Mouse (Mus musculus): Measurements from ENCODE around the gene Fto.

The Fto gene

DNA sequence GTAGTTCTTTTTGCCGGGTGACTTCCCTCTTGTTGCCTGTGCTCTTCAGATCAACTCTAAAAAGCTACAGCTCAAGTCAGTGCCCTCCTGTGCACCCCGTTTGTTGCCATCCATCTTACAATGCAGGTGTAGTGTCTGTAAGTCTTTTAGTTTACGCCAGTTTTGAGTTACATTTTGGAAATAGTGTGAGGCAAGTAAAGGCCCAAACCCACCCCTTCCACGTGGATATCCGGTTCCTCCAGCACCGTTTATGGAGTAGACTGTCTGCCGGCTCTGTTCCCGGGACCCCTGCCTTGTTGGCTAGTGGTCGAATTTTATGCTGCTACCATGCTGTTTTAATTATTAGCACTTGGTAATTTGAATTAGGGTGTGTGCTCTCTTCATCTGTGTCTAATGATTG is 46.2 kb downstream of the Fto start:
- no peak for DNase-seq

DNA sequence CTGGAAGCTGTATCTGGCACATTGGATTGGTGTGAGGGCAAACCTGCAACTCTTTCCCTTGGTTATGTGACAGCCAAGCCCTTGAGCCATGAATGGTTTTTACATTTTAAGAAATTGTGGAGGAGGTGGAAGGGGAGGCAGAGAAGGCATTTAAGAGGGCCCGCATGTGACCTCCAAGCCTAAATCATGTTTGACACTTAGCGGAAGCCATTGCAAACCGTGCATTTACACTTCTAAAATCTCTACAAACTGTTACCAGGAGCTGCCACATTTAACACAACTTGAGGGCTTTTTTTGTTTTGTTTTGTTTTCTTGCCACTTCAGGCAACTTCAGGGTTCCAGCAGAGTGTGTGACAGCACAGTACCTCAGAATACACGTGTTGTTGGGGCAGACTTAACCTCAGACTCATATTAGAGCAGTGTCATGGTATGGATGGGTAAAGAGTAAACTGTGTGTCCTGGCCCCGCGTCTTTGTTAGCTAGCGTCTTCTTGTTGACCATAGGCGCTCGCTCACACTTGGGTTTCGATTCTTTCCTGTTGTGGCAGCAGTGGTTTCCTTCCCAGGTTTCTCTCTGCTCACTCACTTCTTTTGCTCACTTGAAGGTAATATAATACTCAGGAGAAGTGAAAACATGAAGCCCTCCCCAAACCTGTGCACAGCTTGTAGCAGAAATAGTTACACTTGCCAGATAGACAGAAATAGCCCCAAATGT is 47.5 kb downstream of the Fto start:
- DNase-seq: no peak

DNA sequence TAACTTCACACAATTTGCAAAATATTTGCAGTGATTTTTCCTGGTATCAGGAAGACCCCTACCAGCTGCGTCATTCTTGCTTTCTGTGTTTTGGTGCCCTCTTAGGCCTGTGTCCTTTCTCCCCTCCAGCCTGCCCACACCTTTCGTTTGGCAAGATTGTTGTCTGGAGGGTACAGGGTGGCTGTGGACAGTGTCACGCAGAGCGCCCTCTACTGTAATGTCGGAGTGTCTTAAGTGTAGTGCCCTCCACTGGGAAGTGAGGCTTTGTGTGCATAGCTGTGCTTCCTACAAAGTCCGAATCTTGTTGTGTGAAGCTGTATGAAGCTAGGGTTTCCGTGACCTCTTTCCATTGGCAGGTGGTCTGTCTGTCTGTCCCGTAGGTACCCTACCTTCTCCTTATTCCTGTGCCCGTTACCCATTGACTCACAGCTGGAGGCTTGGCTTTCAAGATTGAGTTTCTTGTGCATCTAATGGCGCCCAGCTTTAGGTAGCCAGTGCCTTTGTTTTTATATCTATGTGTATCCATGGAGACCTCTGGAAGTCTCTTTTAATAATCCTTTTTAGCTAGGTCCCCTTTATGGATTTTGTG is 50.0 kb downstream of the Fto start:
- no peak for DNase-seq

DNA sequence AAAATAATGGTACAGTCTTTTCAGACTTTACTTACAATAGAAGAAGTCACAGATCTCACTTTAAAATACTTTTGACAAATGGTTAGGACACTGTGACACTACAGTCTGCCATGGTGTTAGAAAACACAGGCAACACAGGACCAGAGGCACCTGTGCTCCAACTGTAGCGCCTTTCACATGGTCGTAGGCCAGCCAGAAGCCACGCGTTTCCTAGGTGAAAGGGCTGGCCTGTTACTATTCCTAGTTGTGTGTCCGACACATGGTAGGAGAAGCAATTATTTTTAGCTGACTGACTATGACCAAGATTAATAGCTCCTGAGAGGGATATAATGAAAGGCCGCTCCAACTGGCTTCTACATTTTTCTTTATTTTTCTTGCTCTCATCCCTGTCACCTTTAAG is 50.9 kb downstream of the Fto start:
- DNase-seq: no peak

DNA sequence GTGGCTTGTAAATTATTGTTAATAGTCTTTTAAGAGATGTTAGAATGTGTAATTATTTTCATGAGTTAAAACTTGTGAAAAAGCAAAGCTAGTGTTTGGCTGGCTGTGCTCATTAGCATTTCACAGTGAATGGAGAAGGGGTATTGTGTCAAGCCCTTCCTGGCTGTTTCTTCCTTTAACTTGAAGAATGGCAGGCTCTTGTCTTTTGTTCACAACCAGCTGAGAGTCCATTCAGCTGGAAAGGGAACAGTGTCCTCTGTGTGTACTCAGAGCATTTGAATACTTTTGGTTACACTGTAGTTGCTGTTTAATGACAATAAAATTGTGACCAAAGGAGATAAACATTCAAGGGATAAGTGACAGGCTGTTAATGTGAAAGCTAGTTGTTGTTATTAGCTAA is 52.5 kb downstream of the Fto start:
- DNase-seq: no peak

DNA sequence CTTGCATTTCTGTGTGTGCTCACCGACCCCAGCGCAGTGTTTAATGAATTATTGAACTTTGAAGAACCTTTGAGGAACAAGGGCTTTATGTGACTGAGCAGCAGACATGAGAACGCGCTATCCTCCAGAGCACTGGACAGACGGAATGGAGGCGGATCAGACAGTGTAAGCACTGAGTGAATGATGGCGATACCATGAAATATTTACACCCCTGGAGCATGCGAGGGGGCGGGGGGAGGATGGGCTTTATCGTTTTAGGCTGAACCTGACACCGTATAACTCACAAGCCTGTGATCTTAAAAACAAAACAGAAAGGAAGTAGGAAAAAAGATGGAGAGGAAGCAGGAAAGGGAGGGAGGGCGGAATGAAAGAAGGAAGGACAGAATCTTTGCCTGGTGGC is 57.6 kb downstream of the Fto start:
- no peak for DNase-seq

DNA sequence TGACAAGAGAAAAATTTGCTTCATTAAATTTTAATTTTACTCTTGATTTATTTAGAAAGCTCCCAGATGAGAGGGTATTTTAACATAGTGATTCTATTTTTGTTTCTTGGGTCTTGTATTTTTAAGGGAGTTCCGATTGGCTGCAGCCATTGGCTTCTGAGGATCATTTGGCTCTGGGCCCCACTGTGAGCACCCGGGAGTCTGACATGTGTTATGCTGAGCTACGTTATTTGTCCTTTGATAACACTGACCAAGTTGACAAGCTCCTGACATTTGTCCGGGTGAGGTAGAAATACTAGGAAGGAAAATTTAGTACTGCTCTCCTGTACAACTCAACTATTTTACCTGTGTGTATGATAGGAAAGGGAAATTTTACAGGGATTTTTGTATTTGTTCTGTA is 58.7 kb downstream of the Fto start:
- DNase-seq: no peak

DNA sequence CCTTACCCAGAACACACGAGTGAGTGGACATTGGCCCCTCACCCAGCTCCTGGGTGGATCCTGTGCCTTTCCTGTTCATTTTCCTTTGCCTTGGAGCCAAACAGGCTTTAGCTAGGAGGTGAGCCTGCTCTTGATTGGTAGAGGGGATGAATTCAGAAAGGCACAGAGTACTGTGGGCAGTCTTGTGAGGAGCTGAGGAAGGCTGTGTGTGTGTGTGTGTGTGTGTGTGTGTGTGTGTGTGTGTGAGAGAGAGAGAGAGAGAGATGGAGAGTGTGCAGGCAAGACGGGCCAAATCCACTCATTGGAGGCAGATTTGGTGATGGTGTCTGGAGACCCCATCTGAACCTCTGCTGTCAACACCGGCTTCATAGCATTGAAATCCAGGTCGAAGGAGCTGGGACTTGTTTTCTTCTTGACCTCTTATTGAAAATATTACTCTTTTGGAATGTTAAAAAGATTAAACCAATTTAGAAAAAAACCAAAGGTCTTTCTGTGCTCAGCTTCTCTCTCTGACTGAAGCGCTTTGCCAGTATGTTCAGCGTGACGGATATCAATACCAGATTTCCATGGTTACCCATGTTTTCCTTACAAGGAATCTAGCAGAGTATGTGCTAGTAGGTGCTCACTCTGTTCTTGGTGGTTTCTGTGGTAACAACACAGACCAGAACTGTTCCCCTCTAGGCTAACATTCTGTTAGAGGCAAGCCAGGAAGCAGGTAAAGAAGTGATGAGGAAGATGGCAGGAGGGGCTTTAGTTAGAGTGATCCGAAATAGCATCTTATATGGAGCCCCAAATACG is 59.7 kb downstream of the Fto start:
- no peak for DNase-seq

DNA sequence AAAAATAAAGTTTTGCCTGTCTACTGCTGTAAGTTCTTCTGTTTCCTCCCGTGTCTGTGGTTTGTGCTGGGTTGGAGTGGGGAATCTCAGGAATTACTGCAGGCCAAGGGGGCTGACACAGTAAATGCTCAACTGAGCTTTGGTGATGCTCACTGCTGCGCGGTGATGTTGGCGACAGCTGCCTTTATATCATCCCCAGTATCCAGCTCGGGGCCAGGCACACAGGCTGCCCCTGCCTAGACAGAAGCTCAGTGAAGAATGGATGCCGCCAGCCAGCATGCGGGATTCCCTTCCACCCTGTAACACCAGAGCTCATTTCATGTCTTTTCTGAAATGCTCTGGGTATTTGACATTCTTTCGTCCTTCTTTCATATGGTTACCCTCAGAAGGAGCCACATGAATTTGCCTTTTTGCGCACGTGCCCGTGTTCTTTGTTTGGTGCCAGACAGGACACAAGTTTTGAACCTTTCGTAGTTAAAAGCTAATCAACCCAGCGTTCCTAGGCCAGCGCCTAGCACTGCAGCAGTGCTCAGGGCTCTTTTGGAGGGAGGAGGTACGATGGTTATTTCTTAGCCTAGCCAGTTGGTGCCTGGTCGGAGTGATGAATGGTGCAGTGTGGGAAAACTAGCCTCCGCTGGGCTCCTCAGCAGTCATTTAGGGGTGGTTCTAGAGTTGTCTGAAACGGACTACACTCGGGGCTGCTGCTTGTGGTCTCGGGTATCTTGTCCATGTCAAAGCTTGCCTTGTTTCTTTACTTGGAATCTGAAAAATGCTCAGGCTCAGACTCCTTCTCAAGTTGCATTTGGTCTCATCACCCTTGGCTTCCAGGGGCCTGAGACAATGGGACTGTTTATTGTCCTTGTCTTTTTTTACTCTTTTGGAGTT is 62.0 kb downstream of the Fto start:
- DNase-seq: no peak

DNA sequence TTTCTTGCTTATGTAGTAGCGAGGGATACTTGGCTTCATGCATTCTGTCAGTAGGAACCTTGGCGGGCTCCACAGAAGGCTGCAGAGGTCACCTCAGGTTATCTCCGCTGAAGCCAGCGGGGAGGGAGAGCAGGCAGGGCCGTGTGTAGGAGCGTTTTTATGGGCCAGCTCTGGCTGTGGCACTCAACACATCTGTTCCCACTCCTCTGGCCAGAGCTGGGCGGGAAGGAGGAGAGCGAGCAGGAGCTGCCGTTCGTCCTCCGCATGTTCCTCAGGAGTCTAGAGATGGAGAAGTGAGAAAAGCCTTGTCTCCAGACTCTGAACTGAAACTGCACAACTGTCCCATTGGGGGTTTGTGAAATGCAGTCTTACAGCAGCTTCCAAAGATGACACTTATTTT is 63.5 kb downstream of the Fto start:
- peak; percentile 35 for DNase-seq

DNA sequence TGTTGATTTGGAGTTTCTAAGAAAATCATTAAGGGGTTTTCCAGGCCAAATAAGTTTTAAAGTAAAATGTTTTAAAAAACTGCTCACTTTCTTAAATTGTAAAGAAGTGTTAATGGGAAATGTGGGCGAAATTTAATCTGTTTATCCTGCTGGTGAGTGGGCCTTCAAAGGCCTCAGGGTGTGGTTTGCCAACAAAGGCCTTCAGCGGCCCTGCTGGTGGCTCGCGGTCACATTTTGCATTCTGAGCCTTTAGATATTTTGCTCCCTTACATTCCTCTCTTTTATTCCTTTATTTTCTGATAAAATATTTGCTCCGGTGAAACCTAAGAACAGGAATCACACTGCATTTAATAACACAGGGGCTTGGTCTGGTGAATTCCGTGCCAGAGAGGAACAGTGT is 64.0 kb downstream of the Fto start:
- peak; percentile 13 for DNase-seq

DNA sequence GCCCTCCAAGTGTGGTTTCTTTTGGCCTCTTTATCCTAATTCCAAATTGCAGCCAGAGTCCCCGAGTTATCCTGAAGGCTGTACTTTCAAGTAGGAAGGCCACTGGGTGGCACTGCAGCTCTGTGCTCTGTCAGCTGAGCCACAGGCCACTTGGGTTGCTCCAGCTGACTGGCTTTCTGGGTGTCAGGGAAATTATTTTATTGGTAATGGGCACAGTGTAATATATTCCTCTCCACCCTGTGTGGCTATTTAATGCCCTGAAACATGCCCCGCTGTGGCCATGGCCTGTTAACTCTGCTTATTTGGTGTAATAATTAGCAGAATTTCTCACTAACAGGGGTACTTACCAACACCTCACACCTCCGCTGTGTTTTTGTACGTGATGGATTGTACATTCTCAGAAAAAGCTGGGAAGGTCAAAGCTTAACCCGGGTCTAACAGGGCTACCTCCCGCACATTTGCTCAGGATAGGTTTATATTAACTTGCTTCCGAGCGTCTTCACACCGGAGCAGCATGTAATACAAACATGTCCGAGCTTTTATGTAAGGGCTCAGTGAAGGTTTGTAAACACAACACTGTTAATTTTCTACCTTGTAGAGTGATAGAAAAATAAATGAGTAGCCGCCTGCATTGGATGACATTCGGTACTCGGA is 65.6 kb downstream of the Fto start:
- peak; percentile 68 for DNase-seq

DNA sequence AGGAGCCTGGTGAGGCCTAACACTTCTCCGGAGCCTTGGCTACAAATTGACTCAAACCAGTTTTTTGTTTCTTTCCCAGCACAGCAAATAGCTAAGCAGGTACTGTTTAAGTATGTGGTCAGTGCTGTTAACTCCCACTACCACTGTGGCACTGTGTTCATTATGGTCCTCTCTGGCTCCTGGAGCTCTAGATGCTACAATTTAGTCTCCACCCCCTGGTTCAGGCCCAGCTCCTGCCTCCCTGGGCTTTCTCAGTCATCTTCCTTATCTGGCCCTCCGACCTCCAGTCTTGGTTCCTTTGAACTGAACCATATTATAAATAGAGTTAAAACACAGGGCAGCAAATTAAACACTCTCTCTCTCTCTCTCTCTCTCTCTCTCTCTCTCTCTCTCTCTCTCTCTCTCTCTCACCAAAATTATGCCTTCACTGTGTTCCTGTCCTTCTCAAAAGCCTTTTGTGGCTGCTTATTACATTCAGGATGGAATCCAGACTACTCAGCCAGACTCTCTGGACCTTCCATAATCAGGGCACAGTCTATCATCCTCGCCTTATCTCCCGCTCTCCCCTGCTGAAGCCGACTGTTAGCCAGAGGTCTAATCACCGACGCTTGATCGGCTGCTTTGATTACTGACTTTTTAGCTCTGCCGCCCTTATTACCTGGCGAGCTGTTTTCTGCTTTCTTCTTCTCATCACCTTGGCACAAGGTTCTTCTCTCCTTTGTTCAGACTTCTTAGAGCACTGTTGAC is 67.6 kb downstream of the Fto start:
- DNase-seq: peak; percentile 11

DNA sequence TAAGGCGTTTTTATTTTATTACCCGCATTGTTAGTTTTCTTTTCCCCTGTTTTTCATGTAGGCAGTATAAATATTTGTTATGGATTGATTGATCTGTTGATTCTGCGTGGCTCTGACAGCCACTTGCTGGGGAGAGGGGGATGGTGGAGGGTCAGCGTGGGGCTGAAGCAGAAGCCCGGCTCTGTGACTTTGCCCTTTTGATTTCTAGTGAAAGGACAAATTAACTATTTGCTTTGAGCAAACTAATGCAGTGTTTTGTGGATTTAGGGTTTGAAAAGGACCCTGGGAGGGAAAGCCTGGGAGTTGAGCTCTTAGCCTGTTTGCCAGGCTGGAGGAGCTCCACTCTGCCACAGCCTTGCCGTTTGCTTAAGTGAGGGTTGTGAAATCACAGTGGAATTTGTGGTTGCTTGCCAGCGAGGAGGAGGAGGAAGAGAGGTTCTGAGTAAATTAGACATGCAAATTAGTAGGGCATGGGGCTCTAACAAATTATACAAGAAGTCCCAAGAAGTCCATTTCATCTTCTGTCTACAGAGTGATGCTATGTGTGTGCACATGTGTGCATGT is 68.3 kb downstream of the Fto start:
- DNase-seq: peak; percentile 30

DNA sequence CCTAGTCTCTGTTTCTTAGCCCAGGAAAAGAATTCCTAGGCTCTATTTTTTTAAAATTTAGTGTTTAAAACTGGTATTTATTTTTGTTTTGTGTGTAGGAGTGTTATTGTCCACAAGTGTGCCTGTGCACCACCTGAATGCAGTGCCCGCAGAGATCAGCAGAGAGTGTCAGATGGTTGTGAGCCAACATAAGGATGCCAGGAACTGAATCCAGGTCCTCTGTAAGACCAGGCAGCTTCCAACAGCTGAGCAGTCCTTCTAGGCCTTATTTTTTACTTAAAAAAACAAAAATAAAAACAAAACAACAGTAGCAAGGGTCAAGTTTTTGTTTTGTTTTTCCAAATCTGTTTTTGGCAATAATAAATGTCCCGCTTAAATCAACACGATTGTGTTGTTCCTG is 69.9 kb downstream of the Fto start:
- DNase-seq: no peak

DNA sequence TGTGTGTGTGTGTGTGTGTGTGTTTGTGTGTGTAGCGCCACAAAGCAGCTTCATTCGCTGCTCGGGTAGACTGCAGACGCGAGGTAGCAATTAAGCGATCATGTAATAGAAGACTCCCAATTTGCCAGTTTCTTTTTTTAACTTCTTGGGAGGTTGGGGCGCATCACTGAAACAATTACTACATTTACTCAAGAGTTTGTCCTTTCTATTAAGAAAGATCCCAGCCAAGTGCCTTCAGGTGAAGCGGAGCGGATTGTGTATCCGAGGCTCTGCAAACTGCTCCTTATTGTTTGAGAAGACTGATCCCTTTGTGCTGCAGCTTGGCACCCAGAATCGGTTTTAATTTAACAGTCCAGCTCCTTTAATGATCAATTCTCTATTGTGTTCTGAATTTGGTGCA is 70.5 kb downstream of the Fto start:
- DNase-seq: no peak

DNA sequence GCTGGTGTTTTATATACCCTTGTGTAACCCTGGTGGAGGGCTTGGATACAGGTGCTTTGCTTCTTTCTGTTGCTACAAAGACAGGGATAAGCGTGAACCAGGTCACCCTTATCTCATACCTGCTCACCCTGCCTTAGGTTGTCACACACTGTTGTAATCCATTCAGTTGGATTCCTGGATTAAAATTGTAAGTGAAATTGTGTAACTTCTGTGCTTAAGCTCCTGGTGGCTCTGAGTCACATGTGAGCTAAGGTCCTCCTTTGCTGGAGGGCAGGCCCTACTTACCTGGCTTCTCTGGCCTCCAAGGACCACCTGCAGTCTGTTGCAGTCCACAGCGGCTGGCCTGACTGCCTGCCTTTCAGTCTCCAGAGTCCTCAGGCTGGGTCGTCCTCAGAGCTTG is 71.1 kb downstream of the Fto start:
- no peak for DNase-seq

DNA sequence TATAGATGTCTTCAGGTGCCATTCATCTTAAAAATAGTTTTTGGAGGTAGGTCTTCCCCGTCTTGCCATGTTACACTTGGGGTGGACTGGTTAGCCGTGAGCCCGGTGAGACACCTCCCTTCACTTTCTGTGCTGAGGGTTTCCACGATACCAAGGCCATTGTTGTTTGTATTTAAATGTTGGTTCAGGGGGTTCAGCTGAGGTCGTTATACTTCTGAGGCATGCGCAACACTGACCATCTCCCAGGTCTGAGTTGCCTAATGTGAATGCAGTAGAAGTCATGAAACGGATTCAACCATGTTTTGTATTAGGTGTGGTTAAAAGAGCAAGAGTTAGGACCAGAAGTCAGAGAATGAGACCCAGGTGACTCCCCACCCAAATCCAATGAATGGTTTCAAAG is 72.5 kb downstream of the Fto start:
- DNase-seq: no peak

DNA sequence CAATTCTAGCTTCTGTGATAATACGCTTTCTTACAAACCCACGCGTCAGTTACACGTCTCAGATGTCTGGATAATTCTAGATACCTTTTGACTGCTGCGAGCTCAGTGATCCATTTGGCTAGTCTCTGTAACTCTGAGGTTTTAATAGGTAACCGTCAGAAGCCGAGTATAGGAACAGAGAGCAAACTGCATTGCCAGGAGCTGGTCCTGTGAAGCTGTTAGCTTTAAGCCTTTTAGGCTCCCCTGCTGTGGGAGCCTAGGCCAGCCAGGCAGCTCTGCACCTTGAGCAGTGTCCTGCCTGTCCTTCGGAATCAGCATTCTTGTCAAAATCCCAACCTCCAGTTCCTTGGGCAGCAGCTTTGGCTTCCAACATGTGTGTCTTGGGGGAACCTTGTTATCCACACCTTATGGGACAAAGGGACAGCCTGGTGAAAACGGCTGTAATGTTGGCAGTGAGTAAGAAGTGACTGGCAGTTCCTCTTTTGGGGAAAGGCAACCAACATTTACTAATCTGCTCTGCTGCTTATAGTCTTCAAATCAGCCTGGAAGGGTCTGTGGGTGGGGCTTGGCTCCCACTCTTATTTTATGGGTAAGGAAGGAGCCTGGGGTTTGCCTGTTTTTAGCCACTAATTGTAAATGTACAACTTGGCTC is 77.2 kb downstream of the Fto start:
- DNase-seq: no peak

DNA sequence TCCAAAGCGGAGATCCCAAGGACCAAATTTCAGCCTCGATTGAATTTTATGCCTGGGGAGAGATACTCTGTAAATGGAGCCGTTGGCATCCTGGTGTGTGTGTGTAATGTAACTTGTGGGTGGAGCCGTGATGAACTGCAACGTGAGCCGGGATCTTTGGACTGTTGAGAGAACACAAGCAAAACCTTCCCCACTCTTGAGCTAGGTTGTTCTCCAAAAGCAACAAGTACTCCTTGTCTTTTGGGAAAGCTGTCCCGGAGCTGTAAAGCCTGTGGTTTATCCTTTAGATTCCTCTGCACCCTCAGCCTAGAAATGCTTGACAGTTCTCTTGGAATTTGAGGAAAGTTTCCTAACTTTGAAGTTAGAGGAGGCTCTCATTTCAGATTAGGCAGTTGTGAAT is 78.9 kb downstream of the Fto start:
- DNase-seq: no peak
